Mouse (Mus musculus): ENCODE results near the gene Vapb. TPM values are rescaled to one million over a fixed set of nuclear protein-coding genes. Genes with fewer than 3 reads are reported as not detected.

Gene Vapb
- polyA plus RNA-seq, 1 experiment from 2014 or later = 10.0 TPM

DNA sequence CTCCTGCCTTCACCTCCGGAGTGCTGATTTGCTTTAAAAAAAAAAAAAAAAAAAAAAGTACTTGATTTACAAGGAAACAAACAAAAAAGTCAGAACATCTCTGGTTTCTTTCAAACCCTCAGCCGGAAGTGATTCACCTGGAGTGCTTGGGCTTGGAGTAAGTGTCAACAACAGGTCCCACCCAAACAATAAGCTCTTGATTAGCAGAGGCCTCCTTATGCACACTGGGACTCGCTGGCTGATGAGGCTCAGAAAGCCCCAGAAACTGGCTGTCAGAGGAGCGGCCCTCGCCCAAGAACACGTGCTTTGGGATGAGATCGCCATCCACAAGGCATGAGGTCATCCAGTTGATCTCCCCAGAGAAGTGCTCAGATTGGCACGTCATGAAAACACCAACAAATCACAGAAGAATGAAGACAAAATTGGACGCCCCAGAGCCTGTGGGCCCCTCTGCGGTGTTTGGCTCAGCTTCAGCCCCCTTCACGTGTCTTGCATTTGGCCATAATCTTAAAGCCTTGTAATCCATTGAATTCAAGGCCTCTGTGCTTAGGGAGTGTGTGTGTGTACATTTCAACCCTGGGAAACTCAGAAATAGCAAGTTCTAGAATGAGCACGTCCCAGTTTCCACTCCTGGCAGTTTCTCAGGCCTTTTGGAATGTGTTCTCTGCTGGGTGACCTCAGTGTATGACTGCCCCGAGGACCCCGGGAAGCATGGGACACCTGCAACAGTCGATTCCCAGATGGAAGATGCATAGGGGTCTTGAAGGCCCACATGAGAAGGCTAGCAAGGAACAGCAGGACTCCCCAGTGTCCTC, 72.9 kb downstream of the Vapb start:
- no peak overlapping the region for H3K9ac ChIP-seq
- H3K4me3 ChIP-seq = no peak overlapping the region
- H3K9me3 ChIP-seq (replicated peaks) = no peaks in the 10 kb centered on the region
- no peak for ATAC-seq (ENCODE audit: insufficient number of reproducible peaks, low FRiP score)
- WGBS = 67% methylated on average over 15 of the region's 15 CpGs
- no peak overlapping the region for H3K27ac ChIP-seq (ENCODE audit: poor library complexity, severe bottlenecking)
- no peaks in the 10 kb centered on the region for H3K27me3 ChIP-seq (replicated peaks)
- peaks cover 8% of the 10 kb centered on the region; the same call in 1 of the 2 replicates for H3K4me1 ChIP-seq (replicated peaks)
- H3K36me3 ChIP-seq = no peaks in the 10 kb centered on the region
- no peak overlapping the region for H3K4me2 ChIP-seq

DNA sequence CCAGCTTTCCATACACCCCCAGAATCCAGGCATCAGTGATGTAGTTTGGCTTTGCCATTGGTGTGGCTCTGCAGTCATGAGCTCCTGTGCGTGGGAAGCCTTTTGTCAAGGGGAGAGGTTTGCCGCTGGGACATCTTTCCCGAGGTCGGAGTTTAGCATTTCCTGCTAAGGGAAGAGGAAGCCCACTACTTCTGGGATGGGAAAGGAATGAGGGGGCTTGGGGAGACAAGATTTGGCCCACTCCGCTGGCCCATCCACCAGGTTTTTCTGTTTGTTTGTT, 73.5 kb downstream of the Vapb start:
- H3K27me3 ChIP-seq (replicated peaks) = no peaks in the 10 kb centered on the region
- peaks cover 8% of the 10 kb centered on the region; the same call in 1 of the 2 replicates for H3K4me1 ChIP-seq (replicated peaks)
- WGBS = 77% methylated on average over 5 of the region's 5 CpGs
- H3K27ac ChIP-seq (ENCODE audit: poor library complexity, severe bottlenecking) = no peak overlapping the region
- H3K9me3 ChIP-seq (replicated peaks) = no peaks in the 10 kb centered on the region
- H3K4me2 ChIP-seq = no peak overlapping the region
- H3K9ac ChIP-seq = no peak overlapping the region
- no peak overlapping the region for H3K4me3 ChIP-seq
- ATAC-seq (ENCODE audit: insufficient number of reproducible peaks, low FRiP score) = no peak
- H3K36me3 ChIP-seq = no peaks in the 10 kb centered on the region

DNA sequence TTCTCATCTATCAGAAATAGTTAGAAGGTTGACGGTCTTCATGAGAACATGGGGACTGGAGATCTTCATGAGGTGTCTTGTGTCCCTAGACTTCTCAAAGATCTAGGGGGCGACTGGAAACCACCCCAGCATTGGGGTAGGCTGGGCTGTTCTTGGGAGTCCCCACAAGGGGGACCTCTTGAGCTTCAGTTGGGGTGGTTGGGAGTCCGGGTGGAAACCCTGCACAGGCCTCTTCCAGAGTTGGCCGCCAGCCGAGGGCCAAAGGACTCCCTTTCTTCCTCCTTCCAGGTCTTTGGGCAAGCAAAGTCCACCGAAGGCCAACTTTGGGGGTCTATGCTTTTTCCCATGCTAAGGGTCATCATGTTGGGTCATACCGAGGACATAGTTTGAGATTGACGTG, 74.5 kb downstream of the Vapb start:
- Histone ChIP-seq H3K36me3 (no peaks in the 10 kb centered on the region), H3K9me3 (replicated peaks) (peaks cover 5% of the 10 kb centered on the region), H3K9ac (no peak overlapping the region), H3K27me3 (replicated peaks) (no peaks in the 10 kb centered on the region), H3K4me3 (no peak overlapping the region), H3K4me1 (replicated peaks) (no peaks in the 10 kb centered on the region), H3K27ac (ENCODE audit: poor library complexity, severe bottlenecking) (no peak overlapping the region), H3K4me2 (no peak overlapping the region)
- no peak for ATAC-seq (ENCODE audit: insufficient number of reproducible peaks, low FRiP score)
- 69% methylated on average over 8 of the region's 8 CpGs for WGBS

DNA sequence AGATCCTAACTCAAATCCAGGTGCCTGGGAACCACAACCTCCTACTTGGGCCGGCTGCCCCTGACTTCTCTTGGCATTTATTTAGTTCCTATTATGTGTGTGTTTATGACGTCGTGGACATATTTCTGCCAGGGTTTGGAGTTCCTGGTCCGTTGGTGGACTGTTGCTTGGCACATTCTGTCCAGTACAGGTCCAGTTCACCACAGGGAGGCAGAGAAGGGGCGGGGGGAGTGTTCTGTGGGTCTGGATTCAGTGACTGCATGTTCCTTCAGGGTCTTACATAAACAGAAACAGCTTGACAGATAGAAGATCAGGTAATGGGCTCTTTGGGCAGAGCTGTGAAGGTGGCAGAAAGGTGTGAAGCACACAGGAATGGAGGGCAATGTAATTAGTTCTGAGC, 75.8 kb downstream of the Vapb start:
- Histone ChIP-seq H3K36me3 (no peaks in the 10 kb centered on the region), H3K9ac (no peak overlapping the region), H3K4me3 (no peak overlapping the region), H3K4me2 (no peak overlapping the region), H3K27me3 (replicated peaks) (no peaks in the 10 kb centered on the region), H3K9me3 (replicated peaks) (peaks cover 7% of the 10 kb centered on the region), H3K4me1 (replicated peaks) (no peaks in the 10 kb centered on the region), H3K27ac (ENCODE audit: poor library complexity, severe bottlenecking) (no peak overlapping the region)
- ATAC-seq (ENCODE audit: insufficient number of reproducible peaks, low FRiP score) = no peak
- 78% methylated on average over 5 of the region's 5 CpGs for WGBS

DNA sequence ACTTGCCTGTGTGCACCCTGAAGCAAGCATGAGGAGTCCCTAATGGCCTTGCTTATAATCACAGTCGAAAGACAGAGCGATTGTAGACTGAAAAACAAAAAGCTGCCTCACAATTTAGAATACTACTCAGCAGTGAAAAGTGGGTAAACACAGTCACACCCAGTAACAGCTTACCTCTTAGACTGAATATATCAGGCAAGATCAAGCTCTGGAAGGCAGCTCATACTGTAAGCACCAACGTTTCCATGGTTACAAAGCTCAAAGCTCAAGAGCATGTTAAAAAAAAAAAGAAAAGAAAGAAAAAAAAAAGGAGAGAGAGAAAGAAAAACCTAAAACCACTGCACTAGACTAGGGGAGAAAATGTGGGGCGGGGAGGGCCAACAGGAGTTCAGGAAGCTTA, 89.0 kb downstream of the Vapb start:
- Histone ChIP-seq H3K27ac (ENCODE audit: poor library complexity, severe bottlenecking) (no peak overlapping the region), H3K9me3 (replicated peaks) (peaks cover 3% of the 10 kb centered on the region; the same call in 1 of the 2 replicates), H3K4me3 (no peak overlapping the region), H3K4me1 (replicated peaks) (no peaks in the 10 kb centered on the region), H3K4me2 (no peak overlapping the region), H3K27me3 (replicated peaks) (no peaks in the 10 kb centered on the region), H3K36me3 (no peaks in the 10 kb centered on the region), H3K9ac (no peak overlapping the region)
- ATAC-seq (ENCODE audit: insufficient number of reproducible peaks, low FRiP score) = no peak
- 81% methylated on average over 4 of the region's 4 CpGs for WGBS

DNA sequence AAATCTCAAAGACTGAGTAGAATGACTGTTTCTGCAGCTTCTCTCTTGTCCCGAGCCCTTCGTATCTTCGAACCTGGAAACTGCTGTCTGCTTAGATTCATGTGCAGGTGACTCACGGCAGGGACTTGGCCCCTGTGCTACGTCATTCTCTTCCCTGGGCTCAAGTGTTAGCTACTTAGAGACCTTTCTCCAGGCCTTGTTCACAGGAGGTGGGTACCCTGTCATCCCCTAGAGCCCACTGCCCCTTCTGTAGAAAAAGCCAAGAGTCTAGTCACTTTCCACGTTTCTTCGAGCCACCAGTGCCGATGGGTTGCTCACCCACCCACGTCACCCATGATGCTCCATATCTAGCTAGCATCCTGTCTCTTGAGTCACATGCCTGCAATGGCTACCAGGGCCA, 89.9 kb downstream of the Vapb start:
- Histone ChIP-seq H3K4me3 (no peak overlapping the region), H3K27me3 (replicated peaks) (no peaks in the 10 kb centered on the region), H3K9me3 (replicated peaks) (peaks cover 3% of the 10 kb centered on the region; the same call in 1 of the 2 replicates), H3K36me3 (no peaks in the 10 kb centered on the region), H3K4me2 (no peak overlapping the region), H3K27ac (ENCODE audit: poor library complexity, severe bottlenecking) (no peak overlapping the region), H3K4me1 (replicated peaks) (no peaks in the 10 kb centered on the region), H3K9ac (no peak overlapping the region)
- WGBS = 85% methylated on average over 9 of the region's 9 CpGs
- ATAC-seq (ENCODE audit: insufficient number of reproducible peaks, low FRiP score) = no peak

DNA sequence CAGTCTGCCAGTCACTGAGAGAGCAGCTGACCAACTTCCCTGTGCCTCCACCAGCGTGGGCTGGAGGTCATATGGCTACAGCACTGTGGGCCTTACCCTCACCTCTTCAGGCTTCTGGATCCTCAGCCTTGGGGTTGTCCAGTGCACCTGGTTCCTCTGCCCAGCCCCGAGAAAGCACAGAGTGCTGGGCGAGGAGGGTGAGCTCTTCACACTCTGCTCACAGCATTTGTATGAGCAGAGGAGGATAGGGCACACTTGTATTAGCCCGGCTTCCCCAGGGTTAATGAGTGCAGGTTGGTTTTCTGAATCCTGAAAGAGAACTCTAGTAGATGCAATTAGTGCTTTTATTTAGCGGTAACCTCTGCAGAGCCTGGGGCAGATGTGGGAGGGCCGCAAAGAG, 90.8 kb downstream of the Vapb start:
- WGBS = 83% methylated on average over 6 of the region's 6 CpGs
- Histone ChIP-seq H3K27ac (ENCODE audit: poor library complexity, severe bottlenecking) (no peak overlapping the region), H3K4me3 (no peak overlapping the region), H3K27me3 (replicated peaks) (no peaks in the 10 kb centered on the region), H3K4me1 (replicated peaks) (no peaks in the 10 kb centered on the region), H3K9me3 (replicated peaks) (peaks cover 3% of the 10 kb centered on the region; the same call in 1 of the 2 replicates), H3K9ac (no peak overlapping the region), H3K4me2 (no peak overlapping the region), H3K36me3 (no peaks in the 10 kb centered on the region)
- ATAC-seq (ENCODE audit: insufficient number of reproducible peaks, low FRiP score) = no peak

DNA sequence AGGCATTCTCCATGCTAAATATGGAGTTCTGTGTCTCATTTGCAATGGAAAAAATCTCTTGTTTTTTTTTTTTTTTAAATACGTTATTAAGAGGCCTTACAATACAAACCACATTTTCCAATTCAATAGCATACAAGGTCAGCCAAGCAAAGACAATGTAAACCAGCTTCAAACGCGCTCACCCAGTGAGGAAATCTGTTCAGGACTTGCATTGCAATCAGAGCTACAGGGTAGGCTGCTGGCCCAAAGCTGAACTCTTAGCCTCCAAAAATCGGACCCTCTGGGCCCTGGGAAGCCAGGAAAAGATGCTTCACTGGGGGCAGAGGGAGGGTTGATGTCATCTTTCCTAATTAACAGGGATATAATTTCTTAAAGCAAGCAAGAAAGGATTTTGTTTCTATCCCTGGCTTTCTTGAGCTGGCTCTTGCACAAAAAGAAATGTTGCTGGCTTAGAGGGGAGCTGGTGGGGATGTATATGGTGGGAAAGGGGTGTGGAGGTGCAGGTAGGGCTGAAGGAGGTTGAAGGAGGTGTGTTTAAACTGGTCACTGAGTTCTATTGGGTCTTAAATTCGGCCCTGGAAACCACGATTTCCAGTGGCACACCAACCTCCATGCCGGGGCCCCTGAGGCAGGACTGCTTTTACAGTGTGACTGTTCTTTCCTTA, 95.6 kb downstream of the Vapb start:
- Histone ChIP-seq H3K4me2 (no peak overlapping the region), H3K36me3 (no peaks in the 10 kb centered on the region), H3K9me3 (replicated peaks) (peaks cover 3% of the 10 kb centered on the region; the same call in 1 of the 2 replicates), H3K9ac (no peak overlapping the region), H3K4me1 (replicated peaks) (no peaks in the 10 kb centered on the region), H3K4me3 (no peak overlapping the region), H3K27me3 (replicated peaks) (no peaks in the 10 kb centered on the region), H3K27ac (ENCODE audit: poor library complexity, severe bottlenecking) (no peak overlapping the region)
- ATAC-seq (ENCODE audit: insufficient number of reproducible peaks, low FRiP score) = no peak
- 66% methylated on average over 7 of the region's 7 CpGs for WGBS

Small RNA genes within 50 kb of the gene (microRNA-seq; reads per million reads assigned to microRNA genes)
- not detected for gene Mir6340

Other genes with a start within 250 kb of the Vapb start
- gene 1700021F07Rik, start 214.9 kb upstream of the Vapb start, polyA plus RNA-seq (2016; fragmentation: Nextera tagmentation; extraction: Ambion mirVana) = not detected in 2 replicates
- gene Ankrd60, start 159.1 kb upstream of the Vapb start, polyA plus RNA-seq (2016; fragmentation: Nextera tagmentation; extraction: Ambion mirVana) = not detected in 2 replicates
- gene Rab22a, start 77.8 kb upstream of the Vapb start, polyA plus RNA-seq (2016; fragmentation: Nextera tagmentation; extraction: Ambion mirVana) = 39.3 and 39.5 TPM in 2 replicates
- gene 1700010B08Rik, start 18.1 kb upstream of the Vapb start, polyA plus RNA-seq (2016; fragmentation: Nextera tagmentation; extraction: Ambion mirVana) = not detected in 2 replicates